Mouse (Mus musculus): ENCODE results near the gene Fbf1. TPM values are rescaled to one million over a fixed set of nuclear protein-coding genes. Genes with fewer than 3 reads are reported as not detected.
A peak's percentile ranks its signal among the peaks of the same experiment; 100 is the strongest.
"Not testable (repeated sequence)": the region's sequence is repeated elsewhere in the genome, so short reads cannot be mapped to it uniquely, and the experiment has no call there.

Gene Fbf1
- polyA plus RNA-seq, 1 experiment from 2014 or later = 41.4 TPM

- Histone ChIP-seq H3K4me1 (peaks cover 51% of the 10 kb centered on the region), H3K36me3 (peaks cover 52% of the 10 kb centered on the region), H3K4me2 (peak within 1 kb of the TSS; percentile 80), H3K27ac (peak within 1 kb of the TSS; percentile 96), H3K9ac (peak within 1 kb of the TSS; percentile 68), H3K4me3 (replicated peaks) (peak within 1 kb of the TSS; percentile 64), H3K9me3 (replicated peaks) (no peaks in the 10 kb centered on the region), H3K27me3 (no peaks in the 10 kb centered on the region)
- ATAC-seq (replicated peaks; ENCODE audit: low FRiP score) = peak; percentile 85
- WGBS = 1% methylated on average over 69 of the region's 69 CpGs
Measured at GRCm38 (mm10) chr11:116130488-116131205, 37.3 kb downstream of the Fbf1 start, which contains the start of gene Trim65. TSS of gene Trim65 (minus strand) at chr11:116131128.

GRCm38 (mm10) chr11:116129993-116130487 lies 37.9 kb downstream of the Fbf1 start:
- 47% methylated on average over 8 of the region's 8 CpGs for WGBS
- no peaks in the 10 kb centered on the region for H3K9me3 ChIP-seq (replicated peaks)
- H3K27ac ChIP-seq = peak overlapping the region; percentile 96
- peak; percentile 13 for ATAC-seq (replicated peaks; ENCODE audit: low FRiP score)
- H3K4me2 ChIP-seq = peak overlapping the region; percentile 80
- peak overlapping the region; percentile 68 for H3K9ac ChIP-seq
- peaks cover 51% of the 10 kb centered on the region for H3K36me3 ChIP-seq
- peak overlapping the region; percentile 64 for H3K4me3 ChIP-seq (replicated peaks)
- H3K27me3 ChIP-seq = no peaks in the 10 kb centered on the region
- H3K4me1 ChIP-seq = peaks cover 51% of the 10 kb centered on the region

GRCm38 (mm10) chr11:116129091-116129790 lies 38.7 kb downstream of the Fbf1 start:
- H3K27me3 ChIP-seq = no peaks in the 10 kb centered on the region
- peak overlapping the region; percentile 80; the same call in 1 of the 2 replicates for H3K4me2 ChIP-seq
- H3K4me3 ChIP-seq (replicated peaks) = no peak overlapping the region
- peaks cover 43% of the 10 kb centered on the region for H3K36me3 ChIP-seq
- 80% methylated on average over 9 of the region's 9 CpGs for WGBS
- ATAC-seq (replicated peaks; ENCODE audit: low FRiP score) = no peak
- H3K4me1 ChIP-seq = peaks cover 52% of the 10 kb centered on the region
- H3K9ac ChIP-seq = 0 out of 2 replicates have a peak overlapping the region, but pooled peaks have one; percentile 10
- no peak overlapping the region for H3K27ac ChIP-seq
- no peaks in the 10 kb centered on the region for H3K9me3 ChIP-seq (replicated peaks)

GRCm38 (mm10) chr11:116127986-116128385 lies 40.0 kb downstream of the Fbf1 start:
- Histone ChIP-seq H3K4me2 (no peak overlapping the region), H3K27ac (peak overlapping the region; percentile 64), H3K9me3 (replicated peaks) (no peaks in the 10 kb centered on the region), H3K4me3 (replicated peaks) (no peak overlapping the region), H3K27me3 (no peaks in the 10 kb centered on the region), H3K36me3 (peaks cover 31% of the 10 kb centered on the region), H3K9ac (no peak overlapping the region), H3K4me1 (peaks cover 52% of the 10 kb centered on the region)
- 75% methylated on average over 9 of the region's 9 CpGs for WGBS
- no peak for ATAC-seq (replicated peaks; ENCODE audit: low FRiP score)

- H3K4me1 ChIP-seq = peaks cover 51% of the 10 kb centered on the region
- ATAC-seq (replicated peaks; ENCODE audit: low FRiP score) = peak; percentile 49
- peaks cover 31% of the 10 kb centered on the region for H3K36me3 ChIP-seq
- peak within 1 kb of the TSS; percentile 27; the same call in 1 of the 2 replicates for H3K9ac ChIP-seq
- no peaks in the 10 kb centered on the region for H3K9me3 ChIP-seq (replicated peaks)
- H3K27me3 ChIP-seq = no peaks in the 10 kb centered on the region
- 31% methylated on average over 23 of the region's 23 CpGs for WGBS
- H3K4me3 ChIP-seq (replicated peaks) = peak within 1 kb of the TSS; percentile 25
- H3K27ac ChIP-seq = peak within 1 kb of the TSS; percentile 64
- H3K4me2 ChIP-seq = peak within 1 kb of the TSS; percentile 50
Measured at GRCm38 (mm10) chr11:116127156-116127980, 40.6 kb downstream of the Fbf1 start, which contains the start of gene Trim47. TSS of gene Trim47 (minus strand) at chr11:116127210.

- peaks cover 25% of the 10 kb centered on the region for H3K36me3 ChIP-seq
- H3K9ac ChIP-seq = no peak overlapping the region
- H3K4me2 ChIP-seq = no peak overlapping the region
- H3K4me3 ChIP-seq (replicated peaks) = no peak overlapping the region
- H3K4me1 ChIP-seq = peaks cover 42% of the 10 kb centered on the region
- no peak overlapping the region for H3K27ac ChIP-seq
- H3K9me3 ChIP-seq (replicated peaks) = no peaks in the 10 kb centered on the region
- H3K27me3 ChIP-seq = no peaks in the 10 kb centered on the region
- 93% methylated on average over 15 of the region's 15 CpGs for WGBS
- no peak for ATAC-seq (replicated peaks; ENCODE audit: low FRiP score)
Measured at GRCm38 (mm10) chr11:116126261-116126660, 41.7 kb downstream of the Fbf1 start.

GRCm38 (mm10) chr11:116121731-116122245 lies 46.2 kb downstream of the Fbf1 start:
- H3K9me3 ChIP-seq (replicated peaks); H3K4me1 ChIP-seq; H3K4me2 ChIP-seq; H3K9ac ChIP-seq; ATAC-seq (replicated peaks; ENCODE audit: low FRiP score); H3K27me3 ChIP-seq; H3K4me3 ChIP-seq (replicated peaks); H3K27ac ChIP-seq: not testable (repeated sequence)
- H3K36me3 ChIP-seq = peaks cover 25% of the 10 kb centered on the region
- WGBS = 93% methylated on average over 8 of the region's 8 CpGs

GRCm38 (mm10) chr11:116117819-116118218 lies 50.1 kb downstream of the Fbf1 start:
- Histone ChIP-seq H3K4me1 (no peaks in the 10 kb centered on the region), H3K9ac (no peak overlapping the region), H3K27me3 (no peaks in the 10 kb centered on the region), H3K36me3 (peaks cover 9% of the 10 kb centered on the region), H3K4me3 (replicated peaks) (no peak overlapping the region), H3K9me3 (replicated peaks) (no peaks in the 10 kb centered on the region), H3K27ac (no peak overlapping the region), H3K4me2 (no peak overlapping the region)
- no peak for ATAC-seq (replicated peaks; ENCODE audit: low FRiP score)

- H3K27me3 ChIP-seq = no peaks in the 10 kb centered on the region
- H3K4me3 ChIP-seq (replicated peaks) = no peak overlapping the region
- H3K9ac ChIP-seq = no peak overlapping the region
- H3K4me1 ChIP-seq = no peaks in the 10 kb centered on the region
- no peaks in the 10 kb centered on the region for H3K9me3 ChIP-seq (replicated peaks)
- no peak overlapping the region for H3K27ac ChIP-seq
- peaks cover 4% of the 10 kb centered on the region for H3K36me3 ChIP-seq
- no peak for ATAC-seq (replicated peaks; ENCODE audit: low FRiP score)
- H3K4me2 ChIP-seq = no peak overlapping the region
- 61% methylated on average over 12 of the region's 12 CpGs for WGBS
Measured at GRCm38 (mm10) chr11:116117241-116117640, 50.7 kb downstream of the Fbf1 start.

- H3K4me2 ChIP-seq = no peak overlapping the region
- H3K9me3 ChIP-seq (replicated peaks) = no peaks in the 10 kb centered on the region
- peaks cover 41% of the 10 kb centered on the region for H3K4me1 ChIP-seq
- H3K27ac ChIP-seq = no peak overlapping the region
- no peak overlapping the region for H3K9ac ChIP-seq
- H3K36me3 ChIP-seq = no peaks in the 10 kb centered on the region
- no peak for ATAC-seq (replicated peaks; ENCODE audit: low FRiP score)
- H3K27me3 ChIP-seq = peaks cover 49% of the 10 kb centered on the region
- H3K4me3 ChIP-seq (replicated peaks) = no peak overlapping the region
- 89% methylated on average over 19 of the region's 19 CpGs for WGBS
Measured at GRCm38 (mm10) chr11:116111611-116112203, 56.3 kb downstream of the Fbf1 start.

- peaks cover 48% of the 10 kb centered on the region for H3K4me1 ChIP-seq
- WGBS = 82% methylated on average over 4 of the region's 4 CpGs
- H3K36me3 ChIP-seq = no peaks in the 10 kb centered on the region
- no peak overlapping the region for H3K9ac ChIP-seq
- H3K4me3 ChIP-seq (replicated peaks) = no peak overlapping the region
- no peak overlapping the region for H3K4me2 ChIP-seq
- no peaks in the 10 kb centered on the region for H3K9me3 ChIP-seq (replicated peaks)
- no peak overlapping the region for H3K27ac ChIP-seq
- peaks cover 50% of the 10 kb centered on the region for H3K27me3 ChIP-seq
- no peak for ATAC-seq (replicated peaks; ENCODE audit: low FRiP score)
Measured at GRCm38 (mm10) chr11:116111067-116111466, 56.9 kb downstream of the Fbf1 start.

Data from kidney, embryonic 15.5 days (tissue).